Mouse (Mus musculus): ENCODE data around the gene Casq1. TPM values are rescaled to one million over a fixed set of nuclear protein-coding genes. Genes with fewer than 3 reads are reported as not detected.

Casq1 gene
- polyA plus RNA-seq, 1 experiment from 2014 or later, result 1.7 TPM

GRCm38 (mm10) chr1:172204033-172204813, 15.4 kb downstream of the Casq1 start:
- Histone ChIP-seq H3K27ac (peak overlapping the region; percentile 96), H3K9ac (peak overlapping the region; percentile 97), H3K4me2 (peak overlapping the region; percentile 83), H3K9me3 (no peaks in the 10 kb centered on the region), H3K4me3 (peak overlapping the region; percentile 89), H3K36me3 (replicated peaks) (no peaks in the 10 kb centered on the region), H3K27me3 (replicated peaks) (no peaks in the 10 kb centered on the region), H3K4me1 (peaks cover 75% of the 10 kb centered on the region)
- 2% methylated on average over 9 of the region's 9 CpGs for WGBS
- ATAC-seq (replicated peaks), result no peak

- Histone ChIP-seq H3K4me2 (peak overlapping the region; percentile 83), H3K9ac (peak overlapping the region; percentile 97), H3K4me1 (peaks cover 75% of the 10 kb centered on the region), H3K9me3 (no peaks in the 10 kb centered on the region), H3K4me3 (peak overlapping the region; percentile 89), H3K27ac (peak overlapping the region; percentile 96), H3K27me3 (replicated peaks) (no peaks in the 10 kb centered on the region), H3K36me3 (replicated peaks) (peaks cover 4% of the 10 kb centered on the region; the same call in 1 of the 2 replicates)
- no peak for ATAC-seq (replicated peaks)
- WGBS, result under 1% methylated on average over 4 of the region's 4 CpGs
Observed at GRCm38 (mm10) chr1:172203566-172203965, 16.1 kb downstream of the Casq1 start.

- 0 out of 2 replicates have a peak, but pooled peaks have one; percentile 0 for ATAC-seq (replicated peaks)
- Histone ChIP-seq H3K4me3 (peak overlapping the region; percentile 89; the same call in 1 of the 2 replicates), H3K4me2 (peak overlapping the region; percentile 83), H3K27ac (peak overlapping the region; percentile 96), H3K4me1 (peaks cover 75% of the 10 kb centered on the region), H3K9ac (peak overlapping the region; percentile 97; the same call in 1 of the 2 replicates), H3K27me3 (replicated peaks) (no peaks in the 10 kb centered on the region), H3K36me3 (replicated peaks) (peaks cover 9% of the 10 kb centered on the region; the same call in 1 of the 2 replicates), H3K9me3 (no peaks in the 10 kb centered on the region)
- WGBS, result 3% methylated on average over 2 of the region's 2 CpGs
Observed at GRCm38 (mm10) chr1:172202894-172203522, 16.7 kb downstream of the Casq1 start.

GRCm38 (mm10) chr1:172201967-172202880, 17.4 kb downstream of the Casq1 start:
- ATAC-seq (replicated peaks), result no peak
- peak overlapping the region; percentile 24 for H3K9ac ChIP-seq
- H3K36me3 ChIP-seq (replicated peaks), result peaks cover 17% of the 10 kb centered on the region; the same call in 1 of the 2 replicates
- H3K9me3 ChIP-seq, result no peaks in the 10 kb centered on the region
- WGBS, result 4% methylated on average over 14 of the region's 14 CpGs
- H3K4me2 ChIP-seq, result peak overlapping the region; percentile 83
- H3K27ac ChIP-seq, result peak overlapping the region; percentile 96
- no peaks in the 10 kb centered on the region for H3K27me3 ChIP-seq (replicated peaks)
- H3K4me3 ChIP-seq, result peak overlapping the region; percentile 11
- H3K4me1 ChIP-seq, result peaks cover 71% of the 10 kb centered on the region

- 11% methylated on average over 7 of the region's 7 CpGs for WGBS
- Histone ChIP-seq H3K27ac (peak overlapping the region; percentile 96), H3K4me2 (peak overlapping the region; percentile 83), H3K4me1 (peaks cover 66% of the 10 kb centered on the region), H3K9me3 (no peaks in the 10 kb centered on the region), H3K4me3 (peak overlapping the region; percentile 15), H3K27me3 (replicated peaks) (no peaks in the 10 kb centered on the region), H3K9ac (peak overlapping the region; percentile 38; the same call in 1 of the 2 replicates), H3K36me3 (replicated peaks) (peaks cover 28% of the 10 kb centered on the region; the same call in 1 of the 2 replicates)
- ATAC-seq (replicated peaks), result peak; percentile 76
Observed at GRCm38 (mm10) chr1:172200871-172201447, 18.7 kb downstream of the Casq1 start.

- Histone ChIP-seq H3K4me2 (peak overlapping the region; percentile 83), H3K36me3 (replicated peaks) (peaks cover 35% of the 10 kb centered on the region; the same call in 1 of the 2 replicates), H3K27me3 (replicated peaks) (no peaks in the 10 kb centered on the region), H3K4me1 (peaks cover 62% of the 10 kb centered on the region), H3K9ac (peak overlapping the region; percentile 4; the same call in 1 of the 2 replicates), H3K27ac (peak overlapping the region; percentile 96), H3K4me3 (no peak overlapping the region), H3K9me3 (no peaks in the 10 kb centered on the region)
- 72% methylated on average over 5 of the region's 5 CpGs for WGBS
- ATAC-seq (replicated peaks), result no peak
Observed at GRCm38 (mm10) chr1:172200161-172200560, 19.5 kb downstream of the Casq1 start.

- H3K4me2 ChIP-seq, result no peak overlapping the region
- H3K36me3 ChIP-seq (replicated peaks), result peaks cover 35% of the 10 kb centered on the region; the same call in 1 of the 2 replicates
- H3K4me1 ChIP-seq, result peaks cover 50% of the 10 kb centered on the region
- 82% methylated on average over 4 of the region's 4 CpGs for WGBS
- no peak overlapping the region for H3K27ac ChIP-seq
- no peak overlapping the region for H3K4me3 ChIP-seq
- H3K27me3 ChIP-seq (replicated peaks), result no peaks in the 10 kb centered on the region
- no peak for ATAC-seq (replicated peaks)
- no peak overlapping the region for H3K9ac ChIP-seq
- H3K9me3 ChIP-seq, result no peaks in the 10 kb centered on the region
Observed at GRCm38 (mm10) chr1:172198996-172199395, 20.7 kb downstream of the Casq1 start.

- Histone ChIP-seq H3K27me3 (replicated peaks) (no peaks in the 10 kb centered on the region), H3K4me1 (peaks cover 44% of the 10 kb centered on the region), H3K36me3 (replicated peaks) (peaks cover 35% of the 10 kb centered on the region; the same call in 1 of the 2 replicates), H3K4me2 (no peak overlapping the region), H3K27ac (no peak overlapping the region), H3K4me3 (no peak overlapping the region), H3K9ac (no peak overlapping the region), H3K9me3 (no peaks in the 10 kb centered on the region)
- no peak for ATAC-seq (replicated peaks)
- 85% methylated on average over 8 of the region's 8 CpGs for WGBS
Observed at GRCm38 (mm10) chr1:172198316-172198715, 21.4 kb downstream of the Casq1 start.

- H3K27ac ChIP-seq, result no peak overlapping the region
- 80% methylated on average over 5 of the region's 5 CpGs for WGBS
- no peak overlapping the region for H3K4me2 ChIP-seq
- H3K4me3 ChIP-seq, result no peak overlapping the region
- ATAC-seq (replicated peaks), result no peak
- H3K27me3 ChIP-seq (replicated peaks), result no peaks in the 10 kb centered on the region
- peaks cover 39% of the 10 kb centered on the region for H3K4me1 ChIP-seq
- no peak overlapping the region for H3K9ac ChIP-seq
- H3K9me3 ChIP-seq, result no peaks in the 10 kb centered on the region
- peaks cover 35% of the 10 kb centered on the region; the same call in 1 of the 2 replicates for H3K36me3 ChIP-seq (replicated peaks)
Observed at GRCm38 (mm10) chr1:172197851-172198250, 21.8 kb downstream of the Casq1 start.

- H3K27me3 ChIP-seq (replicated peaks), result no peaks in the 10 kb centered on the region
- peaks cover 38% of the 10 kb centered on the region; the same call in 1 of the 2 replicates for H3K36me3 ChIP-seq (replicated peaks)
- no peak overlapping the region for H3K4me3 ChIP-seq
- H3K4me1 ChIP-seq, result peaks cover 32% of the 10 kb centered on the region
- ATAC-seq (replicated peaks), result no peak
- 87% methylated on average over 3 of the region's 3 CpGs for WGBS
- no peaks in the 10 kb centered on the region for H3K9me3 ChIP-seq
- H3K27ac ChIP-seq, result no peak overlapping the region; the same call in 1 of the 2 replicates
- H3K9ac ChIP-seq, result no peak overlapping the region
- no peak overlapping the region for H3K4me2 ChIP-seq
Observed at GRCm38 (mm10) chr1:172197146-172197545, 22.5 kb downstream of the Casq1 start.

- no peaks in the 10 kb centered on the region for H3K27me3 ChIP-seq (replicated peaks)
- H3K9me3 ChIP-seq, result no peaks in the 10 kb centered on the region
- H3K9ac ChIP-seq, result no peak overlapping the region
- no peak overlapping the region for H3K27ac ChIP-seq
- no peak overlapping the region for H3K4me3 ChIP-seq
- peaks cover 39% of the 10 kb centered on the region; the same call in 1 of the 2 replicates for H3K36me3 ChIP-seq (replicated peaks)
- peaks cover 5% of the 10 kb centered on the region; the same call in 1 of the 2 replicates for H3K4me1 ChIP-seq
- 77% methylated on average over 8 of the region's 8 CpGs for WGBS
- no peak for ATAC-seq (replicated peaks)
- no peak overlapping the region for H3K4me2 ChIP-seq
Observed at GRCm38 (mm10) chr1:172194435-172194834, 25.2 kb downstream of the Casq1 start.

Data from midbrain, embryonic 15.5 days (tissue).